Mouse (Mus musculus) brain, embryonic 14.5 days (tissue): Measurements from ENCODE around the gene Tmem62. TPM values are rescaled to one million over a fixed set of nuclear protein-coding genes. Genes with fewer than 3 reads are reported as not detected.

Source experiments
- DNase-seq: peaks from one replicate; pipeline ENCODE4 v3.0.0-alpha.2; 2011; ENCODE audit warnings: low read depth
- CTCF ChIP-seq: fragments of 200-500 bp; IDR thresholded peaks from 2 replicates; pipeline ENCODE4 v1.5.1; 2012; ENCODE audit warnings: inconsistent platforms, mild to moderate bottlenecking, moderate library complexity, borderline replicate concordance; ENCODE audit not compliant: insufficient read depth, insufficient read length; ENCODE audit errors: extremely low read depth
- POLR2A ChIP-seq: fragments of 200-500 bp; IDR thresholded peaks from 2 replicates; pipeline ENCODE4 v1.6.1; 2012; ENCODE audit warnings: mild to moderate bottlenecking, inconsistent platforms, borderline replicate concordance; ENCODE audit not compliant: poor library complexity, insufficient read depth, insufficient read length, severe bottlenecking; ENCODE audit errors: extremely low read depth
- polyA plus RNA-seq: library from polyadenylated mRNA; depleted of rRNA; stranded (reverse); fragments of >200 nt; gene quantifications from 2 replicates; pipeline ENCODE4 v1.2.3, GENCODE M21; 2012; rRNA removed

Gene Tmem62
- polyA plus RNA-seq, 1 experiment: 13.5 TPM

GRCm38 (mm10) chr2:121039382-121039781, 62.6 kb downstream of the Tmem62 start:
- TF ChIP-seq POLR2A: no peak
- TF ChIP-seq CTCF: no peak
- no peak for DNase-seq

GRCm38 (mm10) chr2:121041098-121041497, 64.3 kb downstream of the Tmem62 start:
- no peak for TF ChIP-seq POLR2A
- TF ChIP-seq CTCF: peak; percentile 55; the same call in 1 of the 2 replicates
- DNase-seq: peak; percentile 56

GRCm38 (mm10) chr2:121045653-121046052, 68.8 kb downstream of the Tmem62 start:
- no peak for TF ChIP-seq POLR2A
- no peak for DNase-seq

GRCm38 (mm10) chr2:121052176-121052575, 75.4 kb downstream of the Tmem62 start:
- TF ChIP-seq CTCF (no peak), POLR2A (no peak)
- DNase-seq: no peak

GRCm38 (mm10) chr2:121054060-121054459, 77.2 kb downstream of the Tmem62 start:
- DNase-seq: no peak
- TF ChIP-seq CTCF: no peak

- no peak for DNase-seq
Measured at GRCm38 (mm10) chr2:121055915-121056314, 79.1 kb downstream of the Tmem62 start.

More at GRCm38 (mm10) chr2:121055915-121056314, 79.1 kb downstream of the Tmem62 start:
- TF ChIP-seq POLR2A: no peak
- TF ChIP-seq CTCF: no peak

Other genes with a start within 250 kb of the Tmem62 start
- 32.9 and 37.8 TPM in 2 replicates for gene Cdan1, start 126.9 kb upstream of the Tmem62 start, polyA plus RNA-seq
- 18.7 and 25.1 TPM in 2 replicates for gene Ttbk2, start 126.4 kb upstream of the Tmem62 start, polyA plus RNA-seq
- 26.7 and 31.0 TPM in 2 replicates for gene Ubr1, start 6.3 kb upstream of the Tmem62 start, polyA plus RNA-seq
- 65.4 and 69.0 TPM in 2 replicates for gene Ccndbp1, start 31.4 kb downstream of the Tmem62 start, polyA plus RNA-seq
- 0.19 and 0.75 TPM in 2 replicates for gene Epb42, start 60.1 kb downstream of the Tmem62 start, polyA plus RNA-seq
- 0.05 TPM in 1 of 2 replicates, not detected in the other for gene Tgm5, start 108.8 kb downstream of the Tmem62 start, polyA plus RNA-seq
- 0.04 and 0.05 TPM in 2 replicates for gene Tgm7, start 132.8 kb downstream of the Tmem62 start, polyA plus RNA-seq
- gene Adal, start 163.4 kb downstream of the Tmem62 start, polyA plus RNA-seq: 22.8 and 24.2 TPM in 2 replicates
- gene Lcmt2, start 163.6 kb downstream of the Tmem62 start, polyA plus RNA-seq: 11.5 and 12.9 TPM in 2 replicates
- gene Tubgcp4, start 193.6 kb downstream of the Tmem62 start, polyA plus RNA-seq: 50.9 and 67.7 TPM in 2 replicates
- 4.9 and 6.3 TPM in 2 replicates for gene Zscan29, start 194.1 kb downstream of the Tmem62 start, polyA plus RNA-seq